In the genomic region with DNA sequence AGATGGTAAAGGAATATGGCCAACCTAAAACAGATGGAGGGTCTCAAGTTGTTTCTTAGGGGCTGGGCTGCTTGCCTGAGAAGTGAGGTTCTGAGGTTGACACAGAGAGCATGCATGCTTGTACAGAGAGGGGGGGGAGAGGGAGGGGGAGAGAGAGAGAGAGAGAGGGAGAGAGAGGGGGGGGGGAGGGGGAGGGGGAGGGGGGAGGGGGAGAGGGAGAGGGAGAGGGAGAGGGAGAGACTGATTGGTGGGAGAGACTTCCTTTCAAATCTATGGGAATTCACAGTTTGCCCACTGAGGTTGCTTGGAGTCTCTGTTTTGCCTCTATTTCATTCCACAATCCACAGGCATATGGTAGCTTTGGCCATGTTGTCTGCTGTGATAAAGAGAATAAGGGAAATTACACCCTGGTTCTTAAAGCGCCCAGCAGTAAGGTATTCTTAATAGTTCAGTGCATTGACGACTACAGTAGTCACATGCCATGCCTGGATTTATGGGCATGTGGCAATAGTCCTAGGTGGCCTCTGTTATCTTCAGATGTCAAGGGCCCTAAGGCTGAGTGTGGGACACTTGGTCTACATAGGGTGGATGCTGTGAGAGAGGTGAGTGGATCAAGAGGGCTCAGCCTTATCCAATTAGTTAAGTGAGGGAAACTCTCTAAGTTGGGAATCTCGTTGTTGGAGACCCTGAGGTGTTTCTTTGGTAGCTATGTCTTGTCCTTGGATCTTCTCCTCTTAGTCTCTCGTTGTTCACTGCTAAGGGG, we compare ENCODE assay signal across 10 mouse cellular contexts. TPM values are rescaled to one million over a fixed set of nuclear protein-coding genes. Genes with fewer than 3 reads are reported as not detected.
DNase-seq lines count a peak whose midpoint lies in the region; ATAC-seq and TF ChIP-seq lines count a peak whose summit lies in the region.
"Had no signal": no experiment of that assay in that cellular context is flagged by ENCODE, and none has a peak within 500 bp of the region (broad histone marks: within the 10 kb centered on the region; RNA-seq: fewer than 3 reads in every experiment).

No protein-coding gene starts in this region.

- no peak for TF ChIP-seq CTCF in liver, postnatal 0 days (IDR thresholded peaks at IDR 0.05; ENCODE audit: low read depth)

- H3K27me3 ChIP-seq in liver, postnatal 0 days (ENCODE audit: insufficient read depth, low read length) = no peaks in the 10 kb centered on the region

- TF ChIP-seq EP300 in liver, postnatal 0 days (IDR thresholded peaks at IDR 0.05; ENCODE audit: low read depth) = no peak

- H3K9ac ChIP-seq in liver, postnatal 0 days (replicated peaks) = no peak overlapping the region

- H3K27ac ChIP-seq in liver, postnatal 0 days (ENCODE audit: low read depth) = no peak overlapping the region

- H3K36me3 ChIP-seq in liver, postnatal 0 days (replicated peaks; ENCODE audit: insufficient read depth, low read length) = no peaks in the 10 kb centered on the region

- peak; percentile 34 for DNase-seq in cerebellum, adult 9-10 months
- no peak for DNase-seq in cerebellum, adult 11-12 months
- DNase-seq in thymus, postnatal 4 days = peak; percentile 10
- no peak for DNase-seq in thymus, postnatal 10 days (ENCODE audit: low spot score in 2 of 2)
- no peak for DNase-seq in liver, postnatal 0 days
- DNase-seq in spleen, postnatal 10 days (ENCODE audit: low spot score in 2 of 2) = no peak
- DNase-seq in kidney, adult 18-20 months = no peak

- 0 out of 2 replicates have a peak overlapping the region, but pooled peaks have one; percentile 77 for H3K4me3 ChIP-seq in liver, postnatal 0 days (ENCODE audit: low read depth, low read length)

- no peaks in the 10 kb centered on the region for H3K9me3 ChIP-seq in liver, postnatal 0 days (ENCODE audit: low read length)

- H3K4me1 ChIP-seq in liver, postnatal 0 days (ENCODE audit: insufficient read depth) = peaks cover 26% of the 10 kb centered on the region

- peak overlapping the region; percentile 97 for H3K4me2 ChIP-seq in liver, postnatal 0 days (ENCODE audit: low read depth, low read length)

- ATAC-seq in liver, postnatal 0 days = no peak
- ATAC-seq in inflammation-experienced regulatory T-cells, adult 6 months = no peak

- WGBS in liver, postnatal 0 days (ENCODE audit: insufficient replicate concordance) = 44% methylated on average over 4 of the region's 4 CpGs

RNA-seq across cellular contexts. Expression of a gene that starts 15.4 kb away (rescaled TPM):
- polyA plus RNA-seq in liver, postnatal 0 days (2015; fragmentation: Nextera tagmentation; extraction: Ambion mirVana) = 0.32 and 0.39 TPM in 2 replicates
- under 1 TPM in 1 of 3 experiments, not detected in 2; 0.79 TPM for polyA plus RNA-seq in inflammation-experienced regulatory T-cells, adult 6 months (2017; shearing (Covaris generic))
- polyA plus RNA-seq: C2C12 had no signal

RNA-seq across cellular contexts. Expression of a gene that starts 15.4 kb away (rescaled TPM):
- polyA plus RNA-seq in liver, postnatal 0 days (2015; fragmentation: Nextera tagmentation; extraction: Ambion mirVana) = not detected in 2 replicates
- not detected for polyA plus RNA-seq in inflammation-experienced regulatory T-cells, adult 6 months (2017; shearing (Covaris generic))
- polyA plus RNA-seq: C2C12, macrophage had no signal

RNA-seq across cellular contexts. Expression of a gene that starts 45.9 kb away (rescaled TPM):
- 0.11 and 0.27 TPM in 2 replicates for polyA plus RNA-seq in liver, postnatal 0 days (2015; fragmentation: Nextera tagmentation; extraction: Ambion mirVana)
- polyA plus RNA-seq in inflammation-experienced regulatory T-cells, adult 6 months (2017; shearing (Covaris generic)) = 10 to 100 TPM; 70.5 to 91.7 (median 73.9) TPM
- polyA plus RNA-seq: C2C12 had no signal

RNA-seq across cellular contexts. Expression of a gene that starts 49.4 kb away (rescaled TPM):
- 10.5 and 11.9 TPM in 2 replicates for polyA plus RNA-seq in liver, postnatal 0 days (2015; fragmentation: Nextera tagmentation; extraction: Ambion mirVana)
- polyA plus RNA-seq in inflammation-experienced regulatory T-cells, adult 6 months (2017; shearing (Covaris generic)) = 1 to 10 TPM; 4.6 to 6.7 (median 5.6) TPM
- polyA plus RNA-seq: C2C12 had no signal

RNA-seq across cellular contexts. Expression of a gene that starts 52.5 kb away (rescaled TPM):
- 0.64 and 1.1 TPM in 2 replicates for polyA plus RNA-seq in liver, postnatal 0 days (2015; fragmentation: Nextera tagmentation; extraction: Ambion mirVana)
- polyA plus RNA-seq in inflammation-experienced regulatory T-cells, adult 6 months (2017; shearing (Covaris generic)) = under 1 TPM; 0.33 to 0.67 (median 0.34) TPM
- polyA plus RNA-seq: C2C12 had no signal

Comparison
In these comparisons a context has a peak if more than half of its experiments do, and no peak if none do; other contexts are left out.
1. DNase-seq: peak in cerebellum, adult 9-10 months (single experiment) and thymus, postnatal 4 days (single experiment); none in cerebellum, adult 11-12 months (single experiment), thymus, postnatal 10 days (0 of 2), liver, postnatal 0 days (single experiment), spleen, postnatal 10 days (0 of 2) and kidney, adult 18-20 months (single experiment).
2. RNA of a gene that starts 45.9 kb away (polyA plus RNA-seq): 70.5 to 91.7 TPM in inflammation-experienced regulatory T-cells, adult 6 months; 0.11 to 0.27 TPM in liver, postnatal 0 days; every median in the first group is over 10 times any median in the second.